Mouse (Mus musculus) testis, adult 2 months (tissue): ENCODE data around the gene Mtmr3.

Source experiments
- CTCF ChIP-seq: fragments of 200-500 bp; IDR thresholded peaks from 2 replicates; pipeline ENCODE4 v1.5.1; 2012; ENCODE audit warnings: low read depth, mild to moderate bottlenecking, inconsistent platforms, low read length, moderate library complexity; ENCODE audit not compliant: control insufficient read depth, insufficient read depth, insufficient replicate concordance
- POLR2A ChIP-seq: fragments of 200-500 bp; IDR thresholded peaks from 2 replicates; pipeline ENCODE4 v1.6.1; 2012; ENCODE audit warnings: low read depth, mild to moderate bottlenecking, inconsistent platforms, low read length, moderate library complexity; ENCODE audit not compliant: control insufficient read depth

DNA sequence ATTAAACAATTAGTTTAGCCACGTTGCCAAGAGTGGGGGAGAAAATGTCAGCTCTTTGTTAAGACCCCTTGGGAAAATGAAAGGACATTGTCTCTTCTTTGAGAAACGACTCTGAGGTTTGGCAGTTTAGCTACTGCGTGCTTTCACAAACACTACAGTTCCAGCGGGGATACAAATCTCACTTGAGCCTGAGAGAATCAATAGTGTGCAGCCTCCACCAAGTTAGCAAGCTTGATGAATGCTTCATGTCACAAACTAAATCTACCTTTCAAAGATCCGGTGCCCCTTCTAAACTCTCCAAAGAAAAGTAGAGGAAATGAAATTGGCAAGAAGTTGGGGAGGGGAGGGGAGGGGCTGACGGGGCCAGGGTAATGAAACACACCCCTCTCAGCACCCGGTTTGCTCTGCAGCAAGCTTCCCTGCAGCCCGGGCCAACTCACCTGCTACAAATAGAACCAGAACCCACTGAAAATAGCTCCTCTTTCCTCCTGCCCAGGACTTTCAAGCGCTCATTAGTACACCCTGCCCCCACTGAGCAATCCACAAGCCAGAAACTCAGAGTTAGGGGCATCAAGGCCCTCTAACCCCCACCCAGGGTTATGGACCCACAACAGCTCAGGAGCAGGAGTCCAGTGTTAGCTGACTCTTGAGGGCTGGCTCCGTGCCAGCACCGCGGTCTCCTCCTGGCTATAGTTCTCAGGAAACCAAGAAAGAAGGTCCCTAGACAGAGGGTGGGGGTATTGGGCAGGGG lies 8.2 kb upstream of the Mtmr3 start:
- TF ChIP-seq POLR2A (no peak), CTCF (no peak)
